Mouse (Mus musculus) lung, embryonic 14.5 days (tissue): Measurements from ENCODE around the gene Tpk1. TPM values are rescaled to one million over a fixed set of nuclear protein-coding genes. Genes with fewer than 3 reads are reported as not detected.

Experiments used
- ATAC-seq: fragments of 200-750 bp; cut with Nextera tagmentation; 2 replicates; pipeline ENCODE4 v1.8.0; 2017; ENCODE audit warnings: mild to moderate bottlenecking, moderate TSS enrichment, moderate library complexity; ENCODE audit not compliant: insufficient read depth
- DNase-seq: peaks from one replicate; pipeline ENCODE4 v3.0.0-alpha.2; 2015
- H3K27ac ChIP-seq: fragments of 300-500 bp; sonication (generic); 2 replicates; pipeline ENCODE4 v1.5.1; 2014; ENCODE audit warnings: low read depth, mild to moderate bottlenecking, moderate library complexity
- H3K27me3 ChIP-seq: fragments of 300-500 bp; sonication (generic); 2 replicates; pipeline ENCODE4 v1.6.1; 2014; ENCODE audit warnings: low read length, control low read depth; ENCODE audit not compliant: insufficient read depth
- H3K36me3 ChIP-seq: fragments of 300-500 bp; sonication (generic); 2 replicates; pipeline ENCODE4 v1.6.1; 2014; ENCODE audit warnings: control low read depth; ENCODE audit not compliant: insufficient read depth
- H3K4me1 ChIP-seq: fragments of 300-500 bp; sonication (generic); 2 replicates; pipeline ENCODE4 v1.6.1; 2014; ENCODE audit warnings: antibody characterized with exemption, control low read depth; ENCODE audit not compliant: insufficient read depth
- H3K4me2 ChIP-seq: fragments of 300-500 bp; sonication (generic); 2 replicates; pipeline ENCODE4 v1.6.1; 2014; ENCODE audit warnings: mild to moderate bottlenecking
- H3K4me3 ChIP-seq: fragments of 300-500 bp; sonication (generic); 2 replicates; pipeline ENCODE4 v1.5.1; 2014; ENCODE audit warnings: low read depth, low read length
- H3K9ac ChIP-seq: fragments of 300-500 bp; sonication (generic); 2 replicates; pipeline ENCODE4 v1.6.1; 2014
- H3K9me3 ChIP-seq: fragments of 300-500 bp; sonication (generic); 2 replicates; pipeline ENCODE4 v1.6.1; 2016; ENCODE audit warnings: low read depth, low read length, control low read depth
- CTCF ChIP-seq: IDR thresholded peaks from 2 replicates; pipeline ENCODE4 v1.5.1; 2016; ENCODE audit warnings: antibody characterized with exemption, low read depth
- WGBS: fragments of 180-500 bp; shearing (Covaris S2); extraction: QIAGEN DNeasy Blood & Tissue Kit; methylation state at CpG from one replicate; pipeline ENCODE4 v1.1.7; 2014; 5-methylcytosine and 5-hydroxymethylcytosine counted together
- polyA plus RNA-seq: library from polyadenylated mRNA; unstranded; fragments of >200 nt; fragmentation: Nextera tagmentation; extraction: Ambion mirVana; gene quantifications from 2 replicates; pipeline ENCODE4 v1.2.1, GENCODE M21; 2014

Gene Tpk1
- polyA plus RNA-seq, 1 experiment from 2014 or later: 12.4 TPM

GRCm38 (mm10) chr6:43657845-43658244, 8.2 kb downstream of the Tpk1 start:
- no peaks in the 10 kb centered on the region for H3K27me3 ChIP-seq
- DNase-seq (no peak), ATAC-seq (no peak)
- no peaks in the 10 kb centered on the region for H3K36me3 ChIP-seq
- 93% methylated on average over 3 of the region's 3 CpGs for WGBS
- H3K9me3 ChIP-seq: no peaks in the 10 kb centered on the region
- H3K27ac ChIP-seq: no peak overlapping the region
- H3K4me1 ChIP-seq: no peaks in the 10 kb centered on the region
- H3K4me3 ChIP-seq: no peak overlapping the region
- H3K9ac ChIP-seq: no peak overlapping the region
- H3K4me2 ChIP-seq: no peak overlapping the region
- no peak for TF ChIP-seq CTCF

DNA sequence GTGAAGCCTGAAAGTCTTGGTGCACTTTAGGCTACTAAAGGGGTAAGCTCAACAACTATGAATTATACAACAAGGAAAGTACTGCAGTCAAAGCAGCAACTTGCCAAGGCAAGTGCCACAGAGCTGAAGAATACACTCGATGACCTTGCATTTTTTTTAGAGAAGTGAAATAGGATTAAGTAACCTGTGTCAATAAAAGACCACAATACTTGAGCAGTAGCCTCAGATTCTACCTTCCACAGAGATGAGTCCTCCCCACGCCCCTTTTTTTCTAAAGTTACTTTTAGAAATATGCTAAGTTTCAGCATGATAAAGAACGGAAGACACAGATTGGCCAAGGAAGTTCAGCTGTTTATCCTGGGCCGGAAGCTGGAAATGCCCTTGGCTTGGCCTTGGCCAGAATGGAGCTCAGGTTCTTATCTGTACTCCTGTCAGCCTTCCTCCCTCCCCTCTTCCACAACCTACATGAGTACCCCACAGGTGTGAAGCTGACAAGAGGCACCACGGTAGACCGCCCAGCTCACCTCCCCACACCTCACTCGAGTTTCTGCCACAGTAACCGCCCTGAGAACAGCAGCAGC, 11.1 kb downstream of the Tpk1 start:
- DNase-seq (no peak), ATAC-seq (no peak)
- no peak for TF ChIP-seq CTCF
- no peak overlapping the region for H3K27ac ChIP-seq
- H3K27me3 ChIP-seq: no peaks in the 10 kb centered on the region
- WGBS: 56% methylated on average over 8 of the region's 8 CpGs
- no peaks in the 10 kb centered on the region for H3K36me3 ChIP-seq
- no peak overlapping the region for H3K4me3 ChIP-seq
- no peaks in the 10 kb centered on the region for H3K4me1 ChIP-seq
- H3K9ac ChIP-seq: no peak overlapping the region
- no peaks in the 10 kb centered on the region for H3K9me3 ChIP-seq
- H3K4me2 ChIP-seq: no peak overlapping the region

DNA sequence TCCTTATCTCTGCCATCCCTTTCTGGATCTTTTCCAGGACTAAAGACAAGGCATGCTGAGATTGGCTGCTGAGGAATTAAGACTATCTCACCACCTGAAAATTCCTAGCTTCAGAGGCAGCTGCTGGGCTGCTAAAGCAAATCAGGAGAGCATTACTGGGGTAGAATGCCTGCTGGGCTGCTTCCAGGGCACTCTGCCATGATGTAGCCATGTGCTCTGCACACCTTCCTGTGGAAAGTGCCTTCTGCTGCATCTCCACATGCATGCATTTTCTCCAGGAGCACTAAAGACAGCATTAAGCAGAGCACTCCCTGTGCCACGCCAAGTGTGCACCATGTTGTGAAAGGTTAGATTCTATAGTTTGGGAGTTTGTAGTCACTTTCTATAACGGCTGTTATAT, 16.6 kb downstream of the Tpk1 start:
- 82% methylated on average over 2 of the region's 2 CpGs for WGBS
- H3K27me3 ChIP-seq: no peaks in the 10 kb centered on the region
- no peak for DNase-seq
- H3K9me3 ChIP-seq: no peaks in the 10 kb centered on the region
- no peak for TF ChIP-seq CTCF
- no peak overlapping the region for H3K4me3 ChIP-seq
- H3K9ac ChIP-seq: no peak overlapping the region
- H3K4me2 ChIP-seq: no peak overlapping the region
- no peak for ATAC-seq
- H3K27ac ChIP-seq: no peak overlapping the region
- H3K4me1 ChIP-seq: no peaks in the 10 kb centered on the region
- H3K36me3 ChIP-seq: no peaks in the 10 kb centered on the region

GRCm38 (mm10) chr6:43645674-43646073, 20.4 kb downstream of the Tpk1 start:
- ATAC-seq (no peak), DNase-seq (no peak)
- Histone ChIP-seq H3K27ac (no peak overlapping the region), H3K9ac (no peak overlapping the region), H3K9me3 (no peaks in the 10 kb centered on the region), H3K4me1 (no peaks in the 10 kb centered on the region), H3K4me2 (no peak overlapping the region), H3K4me3 (no peak overlapping the region), H3K27me3 (no peaks in the 10 kb centered on the region), H3K36me3 (no peaks in the 10 kb centered on the region)
- WGBS: 83% methylated on average over 2 of the region's 2 CpGs
- no peak for TF ChIP-seq CTCF

GRCm38 (mm10) chr6:43645105-43645504, 21.0 kb downstream of the Tpk1 start:
- Histone ChIP-seq H3K27ac (no peak overlapping the region), H3K9ac (no peak overlapping the region), H3K36me3 (no peaks in the 10 kb centered on the region), H3K4me3 (no peak overlapping the region), H3K4me1 (no peaks in the 10 kb centered on the region), H3K4me2 (no peak overlapping the region), H3K9me3 (no peaks in the 10 kb centered on the region), H3K27me3 (no peaks in the 10 kb centered on the region)
- no peak for ATAC-seq
- DNase-seq: no peak
- no peak for TF ChIP-seq CTCF
- 89% methylated on average over 1 of the region's 1 CpGs for WGBS

GRCm38 (mm10) chr6:43643718-43644117, 22.4 kb downstream of the Tpk1 start:
- no peak overlapping the region for H3K4me3 ChIP-seq
- H3K27ac ChIP-seq: no peak overlapping the region
- H3K4me1 ChIP-seq: no peaks in the 10 kb centered on the region
- H3K4me2 ChIP-seq: no peak overlapping the region
- no peak overlapping the region for H3K9ac ChIP-seq
- DNase-seq: no peak
- no peaks in the 10 kb centered on the region for H3K27me3 ChIP-seq
- WGBS: 62% methylated on average over 6 of the region's 6 CpGs
- ATAC-seq: no peak
- TF ChIP-seq CTCF: no peak
- H3K9me3 ChIP-seq: no peaks in the 10 kb centered on the region
- H3K36me3 ChIP-seq: no peaks in the 10 kb centered on the region

DNA sequence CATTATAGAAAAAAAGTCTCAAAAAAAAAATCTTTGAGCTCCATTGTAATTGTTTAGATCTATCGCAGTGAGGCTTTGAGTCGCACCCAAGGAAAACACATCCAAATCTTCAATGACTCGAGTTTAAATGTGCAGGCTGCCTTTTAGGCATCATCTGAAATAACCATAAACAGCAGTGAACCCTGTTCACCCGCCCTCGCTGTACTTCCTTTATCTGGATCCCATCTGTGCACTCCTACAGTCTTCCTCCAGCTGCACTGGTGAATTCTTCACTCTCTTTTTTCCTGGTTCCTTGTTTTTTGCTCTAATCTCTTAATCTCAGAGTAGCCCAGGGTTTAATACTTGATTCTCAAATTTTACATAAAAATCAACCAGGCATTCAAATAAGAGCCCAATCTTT, 23.7 kb downstream of the Tpk1 start:
- Histone ChIP-seq H3K4me1 (no peaks in the 10 kb centered on the region), H3K4me2 (no peak overlapping the region), H3K9me3 (no peaks in the 10 kb centered on the region), H3K27ac (no peak overlapping the region), H3K27me3 (no peaks in the 10 kb centered on the region), H3K9ac (no peak overlapping the region), H3K36me3 (no peaks in the 10 kb centered on the region), H3K4me3 (no peak overlapping the region)
- no peak for ATAC-seq
- 56% methylated on average over 5 of the region's 5 CpGs for WGBS
- no peak for TF ChIP-seq CTCF
- DNase-seq: no peak

- H3K9me3 ChIP-seq: no peaks in the 10 kb centered on the region
Observed at GRCm38 (mm10) chr6:43640621-43641020, 25.5 kb downstream of the Tpk1 start.

More at GRCm38 (mm10) chr6:43640621-43641020, 25.5 kb downstream of the Tpk1 start:
- H3K27me3 ChIP-seq: no peaks in the 10 kb centered on the region
- H3K4me1 ChIP-seq: no peaks in the 10 kb centered on the region
- H3K9ac ChIP-seq: no peak overlapping the region
- H3K4me3 ChIP-seq: no peak overlapping the region
- no peak overlapping the region for H3K4me2 ChIP-seq
- DNase-seq (no peak), ATAC-seq (no peak)
- H3K36me3 ChIP-seq: no peaks in the 10 kb centered on the region
- H3K27ac ChIP-seq: no peak overlapping the region
- TF ChIP-seq CTCF: no peak
